Mouse (Mus musculus) lung, postnatal 0 days (tissue): ENCODE measurements around the gene Nat9. TPM values are rescaled to one million over a fixed set of nuclear protein-coding genes. Genes with fewer than 3 reads are reported as not detected.

Experiments
- ATAC-seq: fragments of 200-750 bp; cut with Nextera tagmentation; 2 replicates; pipeline ENCODE4 v1.8.0; 2017; ENCODE audit warnings: moderate library complexity
- DNase-seq: peaks from one replicate; pipeline ENCODE4 v3.0.0-alpha.2; 2016; ENCODE audit warnings: low spot score
- H3K27ac ChIP-seq: fragments of 300-500 bp; sonication (generic); 2 replicates; pipeline ENCODE4 v1.5.1; 2014; ENCODE audit warnings: antibody characterized with exemption, mild to moderate bottlenecking, low read length, mixed read lengths
- H3K27me3 ChIP-seq: fragments of 300-500 bp; sonication (generic); replicated peaks from 2 replicates; pipeline ENCODE4 v1.6.1; 2014; ENCODE audit warnings: low read length, mixed read lengths; ENCODE audit not compliant: insufficient read depth
- H3K36me3 ChIP-seq: fragments of 300-500 bp; sonication (generic); 2 replicates; pipeline ENCODE4 v1.6.1; 2014; ENCODE audit warnings: low read length, mixed read lengths; ENCODE audit not compliant: insufficient read depth
- H3K4me1 ChIP-seq: fragments of 300-500 bp; sonication (generic); 2 replicates; pipeline ENCODE4 v1.6.1; 2014; ENCODE audit warnings: antibody characterized with exemption, low read depth, low read length, mixed read lengths; ENCODE audit not compliant: insufficient read depth
- H3K4me2 ChIP-seq: fragments of 300-500 bp; sonication (generic); replicated peaks from 2 replicates; pipeline ENCODE4 v1.6.1; 2014; ENCODE audit warnings: low read depth, mild to moderate bottlenecking, low read length, moderate library complexity, mixed read lengths
- H3K4me3 ChIP-seq: fragments of 300-500 bp; sonication (generic); 2 replicates; pipeline ENCODE4 v1.5.1; 2014; ENCODE audit warnings: low read depth, low read length
- H3K9ac ChIP-seq: fragments of 300-500 bp; sonication (generic); replicated peaks from 2 replicates; pipeline ENCODE4 v1.6.1; 2014; ENCODE audit warnings: low read depth, mild to moderate bottlenecking
- H3K9me3 ChIP-seq: fragments of 300-500 bp; sonication (generic); 2 replicates; pipeline ENCODE4 v1.6.1; 2016; ENCODE audit warnings: low read length, mixed read lengths
- CTCF ChIP-seq: IDR thresholded peaks from 2 replicates; pipeline ENCODE4 v1.5.1; 2016; ENCODE audit warnings: antibody characterized with exemption, mild to moderate bottlenecking
- EP300 ChIP-seq: IDR thresholded peaks from 2 replicates; pipeline ENCODE4 v1.6.1; 2016; ENCODE audit warnings: antibody characterized with exemption, mild to moderate bottlenecking, control low read depth
- WGBS: fragments of 180-500 bp; shearing (Covaris S2); extraction: QIAGEN DNeasy Blood & Tissue Kit; methylation state at CpG from one replicate; pipeline ENCODE4 v1.1.7; 2014; 5-methylcytosine and 5-hydroxymethylcytosine counted together
- polyA plus RNA-seq: library from polyadenylated mRNA; unstranded; fragments of >200 nt; fragmentation: Nextera tagmentation; extraction: Ambion mirVana; gene quantifications from 2 replicates; pipeline ENCODE4 v1.2.1, GENCODE M21; 2015

Nat9 gene
- polyA plus RNA-seq, 1 experiment from 2014 or later, result 30.3 TPM

DNA sequence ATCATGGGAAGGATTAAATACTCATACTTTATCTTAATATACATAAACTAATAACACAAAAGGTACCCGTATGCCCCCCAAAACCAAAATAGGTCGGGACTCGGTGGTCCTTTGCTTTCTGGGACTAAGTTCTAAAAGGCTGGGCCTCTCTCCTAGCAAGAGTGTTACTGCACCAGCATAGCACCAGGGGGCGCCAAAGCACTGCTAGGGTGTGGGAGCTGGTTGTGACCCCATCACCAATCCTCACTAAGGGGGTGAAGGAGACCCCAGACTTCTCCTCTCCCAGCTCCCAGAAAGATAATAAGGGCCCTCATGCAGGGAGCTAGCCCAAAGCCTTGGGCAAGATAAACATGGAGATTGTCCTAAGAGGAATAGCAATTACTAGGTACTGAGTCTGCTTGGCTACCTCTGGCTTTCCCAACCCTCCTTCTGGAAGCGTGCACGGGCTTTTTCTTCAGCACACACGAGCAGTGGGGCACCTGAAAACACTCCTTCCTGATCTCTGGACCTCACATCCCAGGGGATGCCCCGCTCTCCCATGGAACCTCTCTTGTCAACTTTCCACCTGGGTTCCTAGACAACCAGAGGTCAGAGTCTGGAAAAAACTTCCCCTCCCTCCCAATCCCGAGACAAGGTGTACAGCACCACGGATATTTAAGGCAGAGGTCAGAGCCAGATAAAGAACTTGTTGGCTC, 26.6 kb downstream of the Nat9 start:
- H3K4me2 ChIP-seq, result no peak overlapping the region
- H3K36me3 ChIP-seq, result no peaks in the 10 kb centered on the region
- peak; percentile 78 for DNase-seq
- H3K27me3 ChIP-seq, result no peaks in the 10 kb centered on the region
- 28% methylated on average over 10 of the region's 10 CpGs for WGBS
- no peak overlapping the region for H3K9ac ChIP-seq
- TF ChIP-seq CTCF, result peak; percentile 90
- no peak for TF ChIP-seq EP300
- H3K9me3 ChIP-seq, result no peaks in the 10 kb centered on the region
- H3K27ac ChIP-seq, result no peak overlapping the region
- no peak for ATAC-seq
- no peak overlapping the region for H3K4me3 ChIP-seq
- peaks cover 12% of the 10 kb centered on the region; the same call in 1 of the 2 replicates for H3K4me1 ChIP-seq

DNA sequence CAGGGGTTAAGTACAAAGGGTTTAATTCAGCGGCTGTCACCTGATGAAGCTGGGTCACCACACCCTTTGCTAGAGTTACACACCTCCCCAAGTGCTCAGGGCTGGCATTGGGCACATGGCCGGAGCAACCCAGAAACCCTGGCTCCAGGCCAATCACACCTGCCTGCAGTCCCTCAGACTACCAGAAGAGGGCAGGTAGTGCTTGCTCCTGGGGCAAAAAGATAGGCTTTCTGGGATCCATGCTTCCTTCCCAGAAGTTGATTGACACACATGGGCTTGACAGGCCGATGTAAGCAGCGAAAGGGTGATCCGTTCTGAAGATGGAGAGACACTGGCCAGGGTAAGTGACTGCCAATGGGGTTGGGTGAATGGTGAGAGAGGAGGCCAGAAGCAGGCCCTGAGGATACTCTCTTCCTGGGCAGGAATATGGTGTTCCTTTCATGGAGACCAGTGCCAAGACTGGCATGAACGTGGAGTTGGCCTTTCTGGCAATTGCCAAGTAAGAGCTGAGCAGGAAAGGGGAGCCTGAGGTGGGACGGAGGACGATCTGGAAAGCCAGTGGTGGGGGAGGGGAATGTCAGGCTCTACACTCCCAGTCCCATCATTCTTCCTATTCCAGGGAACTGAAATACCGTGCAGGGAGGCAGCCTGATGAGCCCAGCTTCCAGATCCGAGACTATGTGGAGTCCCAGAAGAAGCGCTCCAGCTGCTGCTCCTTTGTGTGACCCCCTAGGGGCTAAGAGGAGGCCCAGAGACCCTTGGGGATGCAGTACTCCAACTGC, 27.5 kb downstream of the Nat9 start:
- Histone ChIP-seq H3K4me2 (no peak overlapping the region), H3K4me3 (no peak overlapping the region), H3K27me3 (no peaks in the 10 kb centered on the region), H3K9me3 (no peaks in the 10 kb centered on the region), H3K27ac (no peak overlapping the region), H3K4me1 (peaks cover 12% of the 10 kb centered on the region; the same call in 1 of the 2 replicates), H3K9ac (no peak overlapping the region), H3K36me3 (no peaks in the 10 kb centered on the region)
- DNase-seq, result peak; percentile 70
- TF ChIP-seq CTCF, result peak; percentile 90
- TF ChIP-seq EP300, result no peak
- WGBS, result 47% methylated on average over 11 of the region's 11 CpGs
- ATAC-seq, result no peak

DNA sequence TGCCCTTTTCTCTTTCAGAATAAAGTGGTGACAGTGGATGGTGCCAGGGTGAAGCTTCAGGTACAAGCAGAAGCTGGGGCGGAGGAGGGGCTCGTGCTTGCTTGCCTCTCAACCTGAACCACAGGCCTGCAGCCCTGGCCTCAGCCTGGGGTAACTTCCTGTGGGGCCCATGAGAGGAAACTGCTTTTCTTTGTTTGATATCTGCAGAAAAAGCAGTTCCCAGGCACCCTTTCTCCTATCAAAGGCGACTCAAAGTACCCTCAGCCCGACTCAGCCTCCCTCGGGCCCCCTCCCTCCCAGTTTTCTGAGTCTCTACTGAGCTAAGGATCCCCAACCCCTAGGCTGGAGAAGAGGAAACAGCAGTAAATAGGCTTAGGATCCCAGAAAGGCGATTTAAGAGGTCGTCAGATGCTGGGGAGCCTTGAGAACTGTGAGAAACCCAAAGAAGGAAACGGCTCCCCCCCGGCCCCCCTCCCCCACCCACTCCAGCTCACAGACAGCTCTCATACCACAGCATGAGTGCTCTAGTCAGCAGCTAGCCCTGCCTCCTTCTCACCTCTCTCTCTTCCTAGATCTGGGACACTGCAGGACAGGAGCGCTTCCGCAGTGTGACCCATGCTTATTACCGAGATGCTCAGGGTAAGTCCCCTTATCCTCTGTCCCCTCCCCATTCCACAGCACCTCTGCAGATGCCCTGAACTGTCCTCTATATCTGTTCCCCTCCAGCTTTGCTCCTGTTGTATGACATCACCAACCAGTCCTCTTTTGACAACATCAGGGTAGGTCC, 29.5 kb downstream of the Nat9 start:
- no peak overlapping the region for H3K27ac ChIP-seq
- H3K9ac ChIP-seq, result 0 out of 2 replicates have a peak overlapping the region, but pooled peaks have one; percentile 8
- H3K4me1 ChIP-seq, result peaks cover 12% of the 10 kb centered on the region; the same call in 1 of the 2 replicates
- no peak overlapping the region for H3K4me2 ChIP-seq
- H3K4me3 ChIP-seq, result no peak overlapping the region
- no peak for TF ChIP-seq EP300
- no peak for TF ChIP-seq CTCF
- 0 out of 2 replicates have a peak, but pooled peaks cover 6% of the 10 kb centered on the region for H3K27me3 ChIP-seq
- no peak for ATAC-seq
- no peaks in the 10 kb centered on the region for H3K9me3 ChIP-seq
- H3K36me3 ChIP-seq, result no peaks in the 10 kb centered on the region
- DNase-seq, result no peak
- 11% methylated on average over 12 of the region's 12 CpGs for WGBS

DNA sequence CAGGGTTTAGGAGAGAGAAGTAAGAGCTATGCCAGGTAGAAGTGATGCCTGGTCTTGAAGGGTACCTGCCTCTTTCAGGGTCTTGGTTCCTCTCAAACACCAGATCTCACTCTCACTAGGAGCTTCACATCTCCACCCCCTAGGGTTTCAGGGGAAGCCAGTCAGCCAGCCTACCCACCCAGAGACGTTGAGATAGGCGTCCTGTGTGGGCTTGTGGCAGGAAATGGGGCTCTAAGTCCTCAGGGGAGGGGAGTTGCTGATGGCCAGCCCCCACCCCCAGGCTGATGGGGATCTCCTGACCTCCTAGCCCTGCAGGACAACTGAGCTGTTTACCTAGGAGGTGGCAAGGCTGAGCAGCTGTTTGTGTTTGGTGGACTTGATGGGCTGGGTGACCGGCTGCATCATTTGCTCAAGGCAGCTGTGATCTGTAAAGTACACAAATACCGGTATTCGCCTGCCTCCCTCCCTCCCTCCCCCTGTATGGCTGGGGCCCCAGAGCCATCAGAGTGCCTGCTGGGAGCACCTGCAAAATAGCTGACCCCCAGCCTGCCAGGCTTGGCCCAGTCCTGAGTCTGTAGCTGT, 32.5 kb downstream of the Nat9 start:
- no peak overlapping the region for H3K4me2 ChIP-seq
- 0 out of 2 replicates have a peak, but pooled peaks cover 6% of the 10 kb centered on the region for H3K27me3 ChIP-seq
- no peak overlapping the region for H3K9ac ChIP-seq
- no peak overlapping the region for H3K27ac ChIP-seq
- H3K4me3 ChIP-seq, result no peak overlapping the region
- ATAC-seq (no peak), DNase-seq (no peak)
- WGBS, result 7% methylated on average over 5 of the region's 5 CpGs
- H3K4me1 ChIP-seq, result peaks cover 7% of the 10 kb centered on the region; the same call in 1 of the 2 replicates
- H3K36me3 ChIP-seq, result no peaks in the 10 kb centered on the region
- no peak for TF ChIP-seq CTCF
- no peaks in the 10 kb centered on the region for H3K9me3 ChIP-seq

DNA sequence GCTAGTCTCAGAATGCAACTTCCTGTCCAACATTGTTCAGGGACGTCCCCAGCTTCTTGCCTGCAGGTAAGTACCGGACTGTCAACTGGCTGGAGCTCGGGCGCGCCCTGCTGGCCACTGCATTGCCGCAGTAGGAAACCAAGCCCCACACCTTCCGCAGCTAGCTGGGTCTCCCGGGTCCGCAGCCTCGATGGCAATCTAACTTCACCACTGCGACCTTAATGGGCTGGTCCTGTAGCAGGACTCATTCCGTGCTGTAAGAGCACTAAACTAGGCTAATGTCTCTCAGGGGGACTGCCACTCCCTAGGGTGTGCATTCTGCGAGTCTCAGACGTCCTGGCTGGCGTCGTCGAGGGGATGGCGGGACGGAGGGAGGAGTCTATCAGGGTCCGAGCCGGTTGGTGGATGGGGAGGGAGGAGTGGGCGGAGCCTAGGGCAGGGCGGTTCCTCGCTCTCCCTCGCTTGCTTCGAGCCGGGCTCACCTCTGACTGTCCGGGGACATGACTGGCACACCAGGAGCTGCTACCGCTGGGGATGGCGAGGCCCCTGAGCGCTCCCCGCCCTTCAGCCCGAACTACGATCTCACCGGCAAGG, 33.9 kb downstream of the Nat9 start:
- H3K4me2 ChIP-seq, result peak overlapping the region; percentile 43
- ATAC-seq (peak; percentile 88), DNase-seq (peak; percentile 87)
- H3K4me1 ChIP-seq, result peaks cover 7% of the 10 kb centered on the region; the same call in 1 of the 2 replicates
- H3K9ac ChIP-seq, result no peak overlapping the region
- peak; percentile 91 for TF ChIP-seq CTCF
- TF ChIP-seq EP300, result no peak
- H3K27ac ChIP-seq, result no peak overlapping the region
- 0 out of 2 replicates have a peak, but pooled peaks cover 6% of the 10 kb centered on the region for H3K27me3 ChIP-seq
- H3K4me3 ChIP-seq, result no peak overlapping the region
- H3K9me3 ChIP-seq, result peaks cover 5% of the 10 kb centered on the region; the same call in 1 of the 2 replicates
- no peaks in the 10 kb centered on the region for H3K36me3 ChIP-seq
- WGBS, result 2% methylated on average over 35 of the region's 35 CpGs
